Mouse (Mus musculus) embryonic fibroblast, embryonic 13.5 days (primary cell): Measurements from ENCODE around the gene Sim1. TPM values are rescaled to one million over a fixed set of nuclear protein-coding genes. Genes with fewer than 3 reads are reported as not detected.

Experiments
- H3K27ac ChIP-seq: 2 replicates; pipeline ENCODE4 v1.5.1; 2012; ENCODE audit warnings: low read length, control low read depth, inconsistent platforms; ENCODE audit not compliant: insufficient read depth
- H3K4me1 ChIP-seq: 2 replicates; pipeline ENCODE4 v1.6.1; 2011; ENCODE audit warnings: low read length; ENCODE audit not compliant: control insufficient read depth, insufficient read depth
- H3K4me3 ChIP-seq: 2 replicates; pipeline ENCODE4 v1.5.1; 2011; ENCODE audit warnings: mild to moderate bottlenecking, control low read depth, low read length; ENCODE audit not compliant: insufficient read depth
- CTCF ChIP-seq: IDR thresholded peaks from 2 replicates; pipeline ENCODE4 v1.5.1; 2011; ENCODE audit warnings: mild to moderate bottlenecking, control low read depth, low read length, moderate library complexity, borderline replicate concordance; ENCODE audit not compliant: insufficient read depth
- POLR2A ChIP-seq: IDR thresholded peaks from 2 replicates; pipeline ENCODE4 v1.6.1; 2011; ENCODE audit warnings: low read depth, mild to moderate bottlenecking, control low read depth, low read length, moderate library complexity
- polyA plus RNA-seq: library from polyadenylated mRNA; stranded (reverse); fragments of >200 nt; gene quantifications from 2 replicates; pipeline ENCODE4 v1.2.4, GENCODE M21; 2011; ENCODE audit warnings: low read depth; ENCODE audit not compliant: missing spikeins, insufficient read length

The Sim1 gene
- polyA plus RNA-seq, 1 experiment, result 3.0 TPM

GRCm38 (mm10) chr10:50929281-50929680, 34.7 kb downstream of the Sim1 start:
- TF ChIP-seq POLR2A, result no peak
- no peak for TF ChIP-seq CTCF
- no peak overlapping the region for H3K4me3 ChIP-seq
- no peak overlapping the region for H3K27ac ChIP-seq
- no peaks in the 10 kb centered on the region for H3K4me1 ChIP-seq

DNA sequence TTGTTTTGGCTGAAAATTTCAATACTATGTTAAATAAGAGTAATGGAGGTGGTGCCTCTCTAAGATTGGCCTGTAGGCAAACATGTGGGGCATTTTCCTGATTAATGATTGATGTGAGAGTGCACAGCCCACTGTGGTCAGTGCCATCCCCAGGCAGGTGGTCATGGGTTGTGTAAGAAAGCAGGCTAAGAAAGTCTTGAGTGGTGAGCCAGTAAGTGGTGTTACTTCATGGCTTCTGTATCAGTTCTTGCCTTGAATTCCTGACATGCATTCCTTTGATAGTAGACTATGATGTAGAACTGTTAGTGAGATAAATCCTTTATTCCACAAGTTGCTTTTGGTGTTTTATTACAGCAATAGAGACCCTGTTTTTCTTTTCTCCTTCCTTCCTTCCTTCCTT, 41.1 kb downstream of the Sim1 start:
- Histone ChIP-seq H3K27ac (no peak overlapping the region), H3K4me1 (no peaks in the 10 kb centered on the region), H3K4me3 (no peak overlapping the region)
- TF ChIP-seq POLR2A (no peak), CTCF (no peak)

DNA sequence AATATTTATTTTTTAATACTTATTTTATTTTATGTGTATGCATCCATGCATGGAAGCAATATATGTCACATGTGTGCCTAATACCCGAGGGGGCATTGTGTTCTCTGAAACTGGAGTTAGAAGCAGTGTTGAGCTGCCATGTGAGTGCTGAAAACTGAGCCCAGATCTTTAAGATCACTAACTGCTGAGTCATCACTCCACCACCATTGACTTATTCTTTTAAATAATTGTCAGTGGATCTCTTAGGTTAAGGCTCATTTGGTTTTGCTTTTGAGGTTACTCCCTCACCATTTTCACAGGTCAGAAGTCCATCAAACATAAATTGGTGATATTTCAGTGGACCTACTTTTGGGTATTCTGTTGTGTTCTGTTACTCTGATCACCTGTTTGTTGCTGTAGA, 79.1 kb downstream of the Sim1 start:
- Histone ChIP-seq H3K4me1 (no peaks in the 10 kb centered on the region), H3K4me3 (no peak overlapping the region), H3K27ac (no peak overlapping the region)
- no peak for TF ChIP-seq CTCF
- TF ChIP-seq POLR2A, result no peak

DNA sequence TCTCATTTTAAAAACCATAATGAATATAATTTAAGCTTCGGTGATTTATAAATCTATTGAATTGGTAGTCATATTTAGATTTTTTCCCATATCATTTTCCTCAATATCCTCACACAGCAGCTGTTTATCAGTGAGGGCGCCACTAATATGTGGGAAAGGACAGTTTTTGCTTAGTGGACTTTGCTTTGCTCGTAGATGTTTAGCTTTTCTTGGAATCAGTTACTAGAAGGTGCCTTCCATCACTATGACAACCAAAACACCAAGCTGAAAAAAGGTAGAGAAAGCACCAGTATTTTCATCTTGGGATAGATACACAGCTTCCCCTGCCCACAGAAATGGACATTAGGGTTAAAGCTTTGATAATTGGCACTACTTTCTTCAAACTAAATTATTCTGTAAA, 87.3 kb downstream of the Sim1 start:
- Histone ChIP-seq H3K4me3 (no peak overlapping the region), H3K4me1 (no peaks in the 10 kb centered on the region), H3K27ac (no peak overlapping the region)
- no peak for TF ChIP-seq POLR2A

DNA sequence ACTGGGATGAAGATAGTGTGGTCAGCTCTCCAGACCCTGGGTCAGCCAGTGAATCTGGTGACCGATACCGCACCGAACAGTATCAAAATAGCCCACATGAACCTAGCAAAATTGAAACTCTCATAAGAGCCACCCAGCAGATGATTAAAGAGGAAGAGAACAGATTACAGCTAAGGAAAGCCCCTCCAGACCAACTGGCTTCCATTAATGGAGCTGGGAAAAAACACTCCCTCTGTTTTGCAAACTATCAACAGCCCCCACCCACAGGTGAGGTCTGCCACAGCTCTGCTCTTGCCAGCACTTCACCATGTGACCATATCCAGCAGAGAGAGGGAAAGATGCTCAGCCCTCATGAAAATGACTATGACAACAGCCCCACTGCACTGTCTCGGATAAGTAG, 89.1 kb downstream of the Sim1 start:
- no peak overlapping the region for H3K27ac ChIP-seq
- no peak overlapping the region for H3K4me3 ChIP-seq
- TF ChIP-seq CTCF (no peak), POLR2A (no peak)
- H3K4me1 ChIP-seq, result no peaks in the 10 kb centered on the region

GRCm38 (mm10) chr10:51007798-51008197, 113.2 kb downstream of the Sim1 start:
- Histone ChIP-seq H3K4me3 (no peak overlapping the region), H3K27ac (no peak overlapping the region), H3K4me1 (no peaks in the 10 kb centered on the region; the same call in 1 of the 2 replicates)
- TF ChIP-seq CTCF (no peak), POLR2A (no peak)

GRCm38 (mm10) chr10:51011391-51012150, 117.0 kb downstream of the Sim1 start:
- Histone ChIP-seq H3K27ac (no peak overlapping the region), H3K4me1 (no peaks in the 10 kb centered on the region), H3K4me3 (no peak overlapping the region)
- TF ChIP-seq CTCF (no peak), POLR2A (no peak)

DNA sequence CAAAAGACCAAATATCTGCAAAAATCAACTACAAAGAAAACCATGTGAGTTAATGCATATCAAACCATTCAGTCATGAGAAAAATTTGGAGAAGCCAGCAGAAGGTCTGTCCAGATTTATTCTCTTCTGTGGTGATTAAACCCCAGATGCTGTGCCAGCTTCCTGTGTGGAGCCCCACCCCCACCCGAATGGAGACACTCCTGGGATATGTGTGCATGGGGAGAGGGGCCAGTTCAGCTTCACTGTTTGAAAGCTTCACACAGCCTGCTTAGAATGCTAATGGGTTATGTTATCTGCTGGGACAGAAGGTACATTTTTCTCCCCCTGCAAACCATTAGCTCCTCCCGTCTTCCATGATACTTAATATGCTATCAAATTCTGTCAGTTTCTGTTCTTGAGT, 120.3 kb downstream of the Sim1 start:
- Histone ChIP-seq H3K4me3 (no peak overlapping the region), H3K4me1 (no peaks in the 10 kb centered on the region), H3K27ac (no peak overlapping the region)
- TF ChIP-seq POLR2A, result no peak
- no peak for TF ChIP-seq CTCF

GRCm38 (mm10) chr10:51015362-51015761, 120.8 kb downstream of the Sim1 start:
- Histone ChIP-seq H3K4me3 (no peak overlapping the region), H3K4me1 (no peaks in the 10 kb centered on the region), H3K27ac (no peak overlapping the region)
- TF ChIP-seq CTCF (no peak), POLR2A (no peak)

GRCm38 (mm10) chr10:51023308-51024279, 129.0 kb downstream of the Sim1 start:
- Histone ChIP-seq H3K4me3 (no peak overlapping the region), H3K4me1 (no peaks in the 10 kb centered on the region), H3K27ac (no peak overlapping the region)
- TF ChIP-seq CTCF (no peak), POLR2A (no peak)
